Mouse (Mus musculus): ENCODE results near the gene Morf4l1. TPM values are rescaled to one million over a fixed set of nuclear protein-coding genes. Genes with fewer than 3 reads are reported as not detected.

Gene Morf4l1
- polyA plus RNA-seq, 1 experiment, result 520 TPM

- H3K27me3 ChIP-seq (ENCODE audit: control insufficient read depth, insufficient read depth, low read length), result no peaks in the 10 kb centered on the region; the same call in 1 of the 2 replicates
- TF ChIP-seq CTCF (IDR thresholded peaks at IDR 0.05; ENCODE audit: borderline replicate concordance, insufficient read depth, low read depth, low read length), result no peak
- TF ChIP-seq POLR2A (IDR thresholded peaks at IDR 0.05; ENCODE audit: borderline replicate concordance, insufficient read depth, low read length), result no peak
- WGBS, result 51% methylated on average over 9 of the region's 9 CpGs
- peak in 1 of 2 experiments; percentile 14 for DNase-seq
- no peak overlapping the region for H3K4me3 ChIP-seq (replicated peaks; ENCODE audit: insufficient read depth, low read depth, low read length)
- no peak overlapping the region for H3K27ac ChIP-seq (ENCODE audit: insufficient read depth, low read length)
- peaks cover 7% of the 10 kb centered on the region for H3K4me1 ChIP-seq (ENCODE audit: control insufficient read depth, insufficient read depth, low read length)
Measured at GRCm38 (mm10) chr9:90135963-90136677, 21.5 kb upstream of the Morf4l1 start.

GRCm38 (mm10) chr9:90135466-90135865, 20.9 kb upstream of the Morf4l1 start:
- Histone ChIP-seq H3K4me1 (ENCODE audit: control insufficient read depth, insufficient read depth, low read length) (peaks cover 7% of the 10 kb centered on the region), H3K27me3 (ENCODE audit: control insufficient read depth, insufficient read depth, low read length) (no peaks in the 10 kb centered on the region; the same call in 1 of the 2 replicates), H3K27ac (ENCODE audit: insufficient read depth, low read length) (no peak overlapping the region), H3K4me3 (replicated peaks; ENCODE audit: insufficient read depth, low read depth, low read length) (no peak overlapping the region)
- TF ChIP-seq CTCF (IDR thresholded peaks at IDR 0.05; ENCODE audit: borderline replicate concordance, insufficient read depth, low read depth, low read length) (0 out of 2 replicates have a peak, but pooled peaks have one; percentile 13), POLR2A (IDR thresholded peaks at IDR 0.05; ENCODE audit: borderline replicate concordance, insufficient read depth, low read length) (no peak)
- DNase-seq, result no peak
- WGBS, result 77% methylated on average over 8 of the region's 8 CpGs

- Histone ChIP-seq H3K4me1 (ENCODE audit: control insufficient read depth, insufficient read depth, low read length) (peaks cover 7% of the 10 kb centered on the region), H3K4me3 (replicated peaks; ENCODE audit: insufficient read depth, low read depth, low read length) (no peak overlapping the region), H3K27me3 (ENCODE audit: control insufficient read depth, insufficient read depth, low read length) (no peaks in the 10 kb centered on the region; the same call in 1 of the 2 replicates), H3K27ac (ENCODE audit: insufficient read depth, low read length) (no peak overlapping the region)
- WGBS, result 67% methylated on average over 7 of the region's 7 CpGs
- no peak for DNase-seq
- TF ChIP-seq CTCF (IDR thresholded peaks at IDR 0.05; ENCODE audit: borderline replicate concordance, insufficient read depth, low read depth, low read length), result no peak
- TF ChIP-seq POLR2A (IDR thresholded peaks at IDR 0.05; ENCODE audit: borderline replicate concordance, insufficient read depth, low read length), result no peak
Measured at GRCm38 (mm10) chr9:90133562-90134355, 19.2 kb upstream of the Morf4l1 start.

DNA sequence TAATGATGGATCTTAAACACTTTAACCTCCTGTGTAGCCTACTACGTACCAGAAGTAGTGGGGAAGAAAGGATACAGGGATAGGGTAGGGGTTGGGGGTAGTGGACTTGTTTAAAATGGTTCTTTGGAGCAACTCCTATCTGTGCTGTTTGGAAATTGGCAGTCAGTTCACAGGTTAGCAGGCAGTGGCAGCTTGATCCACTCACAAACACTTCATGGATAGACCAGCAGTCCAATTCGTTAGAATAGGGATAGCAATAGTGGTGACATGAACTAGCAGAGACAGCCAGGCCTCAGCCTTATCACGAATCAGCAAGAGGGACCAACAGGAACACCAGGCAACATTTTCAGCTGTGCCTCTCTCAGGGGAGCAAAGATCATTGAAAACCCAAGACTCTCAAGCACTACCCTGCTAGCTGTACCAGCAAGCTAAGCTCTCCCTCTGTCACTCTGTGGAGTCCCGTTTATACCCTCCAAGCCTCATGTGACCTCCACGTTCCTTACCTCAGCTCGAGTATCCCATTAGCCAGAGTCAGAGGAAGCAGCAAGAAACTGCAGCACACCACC, 14.1 kb upstream of the Morf4l1 start:
- no peak overlapping the region for H3K27ac ChIP-seq (ENCODE audit: insufficient read depth, low read length)
- no peak for DNase-seq
- H3K4me1 ChIP-seq (ENCODE audit: control insufficient read depth, insufficient read depth, low read length), result no peaks in the 10 kb centered on the region
- H3K27me3 ChIP-seq (ENCODE audit: control insufficient read depth, insufficient read depth, low read length), result no peaks in the 10 kb centered on the region
- no peak for TF ChIP-seq POLR2A (IDR thresholded peaks at IDR 0.05; ENCODE audit: borderline replicate concordance, insufficient read depth, low read length)
- no peak for TF ChIP-seq CTCF (IDR thresholded peaks at IDR 0.05; ENCODE audit: borderline replicate concordance, insufficient read depth, low read depth, low read length)
- no peak overlapping the region for H3K4me3 ChIP-seq (replicated peaks; ENCODE audit: insufficient read depth, low read depth, low read length)
- WGBS, result 88% methylated on average over 6 of the region's 6 CpGs

GRCm38 (mm10) chr9:90127146-90127545, 12.6 kb upstream of the Morf4l1 start:
- Histone ChIP-seq H3K27ac (ENCODE audit: insufficient read depth, low read length) (no peak overlapping the region), H3K27me3 (ENCODE audit: control insufficient read depth, insufficient read depth, low read length) (no peaks in the 10 kb centered on the region), H3K4me3 (replicated peaks; ENCODE audit: insufficient read depth, low read depth, low read length) (no peak overlapping the region), H3K4me1 (ENCODE audit: control insufficient read depth, insufficient read depth, low read length) (no peaks in the 10 kb centered on the region)
- DNase-seq, result no peak
- 74% methylated on average over 6 of the region's 6 CpGs for WGBS
- TF ChIP-seq POLR2A (IDR thresholded peaks at IDR 0.05; ENCODE audit: borderline replicate concordance, insufficient read depth, low read length) (no peak), CTCF (IDR thresholded peaks at IDR 0.05; ENCODE audit: borderline replicate concordance, insufficient read depth, low read depth, low read length) (no peak)

DNA sequence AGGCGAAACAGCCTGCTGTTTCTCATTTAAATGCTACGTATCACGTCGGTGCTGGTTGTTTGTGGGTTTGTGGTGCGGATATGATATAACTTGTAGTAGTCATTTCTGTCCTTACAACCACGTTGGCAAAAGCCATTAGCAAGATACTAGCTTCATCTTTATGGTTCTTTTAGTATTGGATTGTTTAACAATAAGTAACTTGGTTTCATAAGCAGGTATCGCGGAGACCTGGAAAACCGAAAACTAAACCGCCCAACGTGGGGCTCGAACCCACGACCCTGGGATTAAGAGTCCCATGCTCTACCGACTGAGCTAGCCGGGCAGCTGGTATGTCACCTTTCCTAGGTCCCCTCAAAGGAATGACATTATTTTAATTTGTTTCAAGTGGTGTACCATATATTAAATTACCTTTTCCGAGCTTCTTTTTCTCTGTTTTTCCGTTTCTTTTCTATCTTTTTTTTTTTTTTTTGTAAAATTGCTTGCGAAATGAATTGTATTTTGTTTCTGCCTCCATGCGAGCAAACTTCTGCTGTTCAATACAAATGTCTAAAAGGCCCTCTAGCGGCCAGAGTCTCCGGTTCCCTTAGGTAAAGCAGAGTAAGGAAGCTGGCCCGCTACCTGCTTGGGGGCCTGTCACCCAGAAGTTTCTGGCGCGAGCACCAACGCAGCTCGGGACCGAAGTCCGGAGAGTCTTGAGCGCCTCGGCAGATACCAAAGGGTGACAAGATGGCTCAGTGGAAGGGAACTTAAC, 11.9 kb upstream of the Morf4l1 start:
- TF ChIP-seq CTCF (IDR thresholded peaks at IDR 0.05; ENCODE audit: borderline replicate concordance, insufficient read depth, low read depth, low read length) (peak; percentile 45; the same call in 1 of the 2 replicates), POLR2A (IDR thresholded peaks at IDR 0.05; ENCODE audit: borderline replicate concordance, insufficient read depth, low read length) (no peak)
- 5% methylated on average over 30 of the region's 30 CpGs for WGBS

GRCm38 (mm10) chr9:90125416-90126099, 11.0 kb upstream of the Morf4l1 start:
- Histone ChIP-seq H3K4me1 (ENCODE audit: control insufficient read depth, insufficient read depth, low read length) (no peaks in the 10 kb centered on the region), H3K4me3 (replicated peaks; ENCODE audit: insufficient read depth, low read depth, low read length) (no peak overlapping the region), H3K27me3 (ENCODE audit: control insufficient read depth, insufficient read depth, low read length) (no peaks in the 10 kb centered on the region), H3K27ac (ENCODE audit: insufficient read depth, low read length) (no peak overlapping the region)
- no peak for DNase-seq
- 31% methylated on average over 7 of the region's 7 CpGs for WGBS
- TF ChIP-seq POLR2A (IDR thresholded peaks at IDR 0.05; ENCODE audit: borderline replicate concordance, insufficient read depth, low read length) (no peak), CTCF (IDR thresholded peaks at IDR 0.05; ENCODE audit: borderline replicate concordance, insufficient read depth, low read depth, low read length) (no peak)

More for the DNA sequence above, 11.9 kb upstream of the Morf4l1 start:
- H3K27ac ChIP-seq (ENCODE audit: insufficient read depth, low read length), result no peak overlapping the region
- H3K4me3 ChIP-seq (replicated peaks; ENCODE audit: insufficient read depth, low read depth, low read length), result peak overlapping the region; percentile 36
- DNase-seq, result peak; percentile 64 to 73
- no peaks in the 10 kb centered on the region for H3K4me1 ChIP-seq (ENCODE audit: control insufficient read depth, insufficient read depth, low read length)
- H3K27me3 ChIP-seq (ENCODE audit: control insufficient read depth, insufficient read depth, low read length), result no peaks in the 10 kb centered on the region

Measured in cerebellum, adult 2 months (tissue).